Mouse (Mus musculus) CH12.LX (cell line): ENCODE results near the gene Zfp212. TPM values are rescaled to one million over a fixed set of nuclear protein-coding genes. Genes with fewer than 3 reads are reported as not detected.

ENCODE experiments used
- DNase-seq: peaks from one replicate; pipeline ENCODE4 v3.0.0-alpha.2; 2013; ENCODE audit errors: extremely low read depth
- H3K27ac ChIP-seq: 2 replicates; pipeline ENCODE4 v1.5.1; 2012; ENCODE audit warnings: low read depth, mild to moderate bottlenecking, control low read depth, moderate library complexity; ENCODE audit not compliant: insufficient read depth
- H3K27me3 ChIP-seq: replicated peaks from 2 replicates; pipeline ENCODE3; 2012; ENCODE audit warnings: inconsistent platforms
- H3K36me3 ChIP-seq, 2 experiments: replicated peaks in 1 of 2; 2 replicates each; pipeline versions ENCODE3 to v1.6.1; 2012; ENCODE audit warnings: inconsistent platforms in 1 of 2, low read length in 1 of 2, mild to moderate bottlenecking in 1 of 2, mixed read lengths in 1 of 2, moderate library complexity in 1 of 2; ENCODE audit not compliant: control insufficient read depth in 1 of 2, insufficient read depth in 1 of 2
- H3K4me1 ChIP-seq, 2 experiments: 2 replicates each; pipeline ENCODE4 v1.6.1; 2012; ENCODE audit warnings: inconsistent platforms in 1 of 2, moderate library complexity in 1 of 2; ENCODE audit not compliant: insufficient read depth in 2 of 2, control insufficient read depth in 1 of 2
- H3K4me2 ChIP-seq: 2 replicates; pipeline ENCODE4 v1.6.1; 2012; ENCODE audit warnings: low read depth, mild to moderate bottlenecking, control low read depth; ENCODE audit not compliant: poor library complexity, insufficient read depth, severe bottlenecking
- H3K4me3 ChIP-seq, 3 experiments: fragments of 150-350 bp in 1 of 3; sonication (generic) in 1 of 3; replicated peaks in 1 of 3; 2 replicates each; pipeline versions ENCODE3 to v1.5.1; 2011 to 2012; ENCODE audit warnings: low read depth in 2 of 3, low read length in 2 of 3, mild to moderate bottlenecking in 2 of 3, moderate library complexity in 2 of 3, control low read depth in 1 of 3, improper control_type of control experiment in 1 of 3, inconsistent platforms in 1 of 3, mixed read lengths in 1 of 3; ENCODE audit not compliant: poor library complexity in 1 of 3
- H3K79me2 ChIP-seq: replicated peaks from 2 replicates; pipeline ENCODE4 v1.6.1; 2012; ENCODE audit warnings: mild to moderate bottlenecking, moderate library complexity; ENCODE audit not compliant: control insufficient read depth, poor library complexity, insufficient read depth, severe bottlenecking; ENCODE audit errors: extremely low read depth
- H3K9ac ChIP-seq: 2 replicates; pipeline ENCODE4 v1.6.1; 2012; ENCODE audit warnings: low read depth, mild to moderate bottlenecking, control low read depth, moderate library complexity; ENCODE audit not compliant: insufficient read depth
- H3K9me3 ChIP-seq: replicated peaks from 2 replicates; pipeline ENCODE3; 2012; ENCODE audit warnings: low read length, inconsistent platforms, mixed read lengths
- BHLHE40 ChIP-seq: IDR thresholded peaks from 2 replicates; pipeline ENCODE4 v1.6.1; 2011; ENCODE audit warnings: mild to moderate bottlenecking, low read depth, low read length, improper control_type of control experiment
- CHD1 ChIP-seq: IDR thresholded peaks from 2 replicates; pipeline ENCODE4 v1.6.1; 2012; ENCODE audit warnings: low read depth, low read length, improper control_type of control experiment, inconsistent platforms
- CHD2 ChIP-seq: IDR thresholded peaks from 2 replicates; pipeline ENCODE4 v1.6.1; 2011; ENCODE audit warnings: low read length, improper control_type of control experiment
- CTCF ChIP-seq, 2 experiments: IDR thresholded peaks in 1 of 2; conservative IDR thresholded peaks in 1 of 2; 2 replicates each; pipeline ENCODE4 v1.5.1; 2011 to 2012; ENCODE audit warnings: low read depth in 2 of 2, low read length in 2 of 2, improper control_type of control experiment in 1 of 2, inconsistent platforms in 1 of 2, mild to moderate bottlenecking in 1 of 2, moderate library complexity in 1 of 2
- E2F4 ChIP-seq: IDR thresholded peaks from 2 replicates; pipeline ENCODE4 v1.6.1; 2011; ENCODE audit warnings: low read depth, low read length, improper control_type of control experiment; ENCODE audit not compliant: insufficient replicate concordance
- ELF1 ChIP-seq: IDR thresholded peaks from 2 replicates; pipeline ENCODE4 v1.6.1; 2014; ENCODE audit warnings: low read depth, mild to moderate bottlenecking, inconsistent platforms, low read length, improper control_type of control experiment
- EP300 ChIP-seq: IDR thresholded peaks from 2 replicates; pipeline ENCODE4 v1.6.1; 2011; ENCODE audit warnings: low read length, improper control_type of control experiment
- ETS1 ChIP-seq: conservative IDR thresholded peaks from 2 replicates; pipeline ENCODE4 v1.6.1; 2012; ENCODE audit warnings: low read depth, mild to moderate bottlenecking, inconsistent platforms, low read length, improper control_type of control experiment, moderate library complexity
- GABPA ChIP-seq: IDR thresholded peaks from 2 replicates; pipeline ENCODE4 v1.6.1; 2012; ENCODE audit warnings: low read depth, low read length, improper control_type of control experiment, inconsistent platforms; ENCODE audit not compliant: insufficient replicate concordance
- HCFC1 ChIP-seq: IDR thresholded peaks from 2 replicates; pipeline ENCODE4 v1.6.1; 2012; ENCODE audit warnings: low read depth, mild to moderate bottlenecking, inconsistent platforms, low read length, improper control_type of control experiment
- IRF4 ChIP-seq: IDR thresholded peaks from 2 replicates; pipeline ENCODE4 v1.6.1; 2014; ENCODE audit warnings: low read depth, mild to moderate bottlenecking, inconsistent platforms, low read length, improper control_type of control experiment
- JUN ChIP-seq: IDR thresholded peaks from 2 replicates; pipeline ENCODE4 v1.6.1; 2011; ENCODE audit warnings: low read depth, mild to moderate bottlenecking, low read length, improper control_type of control experiment, moderate library complexity; ENCODE audit not compliant: insufficient read depth
- JUND ChIP-seq: conservative IDR thresholded peaks from 2 replicates; pipeline ENCODE4 v1.6.1; 2011; ENCODE audit warnings: low read depth, low read length, improper control_type of control experiment
- KAT2A ChIP-seq: IDR thresholded peaks from 2 replicates; pipeline ENCODE4 v1.6.1; 2012; ENCODE audit warnings: low read length, improper control_type of control experiment, inconsistent platforms; ENCODE audit not compliant: insufficient replicate concordance
- MAFK ChIP-seq: IDR thresholded peaks from 2 replicates; pipeline ENCODE4 v1.6.1; 2011; ENCODE audit warnings: low read length, improper control_type of control experiment; ENCODE audit not compliant: insufficient replicate concordance
- MAX ChIP-seq: IDR thresholded peaks from 2 replicates; pipeline ENCODE4 v1.6.1; 2011; ENCODE audit warnings: low read length, improper control_type of control experiment
- MAZ ChIP-seq: IDR thresholded peaks from 2 replicates; pipeline ENCODE4 v1.6.1; 2012; ENCODE audit warnings: low read depth, mild to moderate bottlenecking, inconsistent platforms, low read length, improper control_type of control experiment, moderate library complexity
- MEF2A ChIP-seq: IDR thresholded peaks from 2 replicates; pipeline ENCODE4 v1.6.1; 2014; ENCODE audit warnings: low read depth, mild to moderate bottlenecking, inconsistent platforms, low read length, improper control_type of control experiment, borderline replicate concordance
- MXI1 ChIP-seq: IDR thresholded peaks from 2 replicates; pipeline ENCODE4 v1.6.1; 2011; ENCODE audit warnings: mild to moderate bottlenecking, low read depth, low read length, improper control_type of control experiment
- MYC ChIP-seq: IDR thresholded peaks from 2 replicates; pipeline ENCODE4 v1.6.1; 2011; ENCODE audit warnings: low read depth, mild to moderate bottlenecking, improper control_type of control experiment, low read length
- NELFE ChIP-seq: IDR thresholded peaks from 2 replicates; pipeline ENCODE4 v1.6.1; 2011; ENCODE audit warnings: low read depth, low read length, improper control_type of control experiment
- NRF1 ChIP-seq: IDR thresholded peaks from 2 replicates; pipeline ENCODE4 v1.6.1; 2014; ENCODE audit warnings: low read depth, mild to moderate bottlenecking, inconsistent platforms, low read length, improper control_type of control experiment, moderate library complexity
- PAX5 ChIP-seq: IDR thresholded peaks from 2 replicates; pipeline ENCODE4 v1.6.1; 2012; ENCODE audit warnings: low read length, inconsistent platforms, mixed read lengths
- POLR2A ChIP-seq: IDR thresholded peaks from 2 replicates; pipeline ENCODE4 v1.6.1; 2011; ENCODE audit warnings: low read depth, mild to moderate bottlenecking, improper control_type of control experiment, low read length
- POLR2AphosphoS2 ChIP-seq: IDR thresholded peaks from 2 replicates; pipeline ENCODE4 v1.6.1; 2011; ENCODE audit warnings: low read depth, low read length, improper control_type of control experiment
- RAD21 ChIP-seq: IDR thresholded peaks from 2 replicates; pipeline ENCODE4 v1.6.1; 2011; ENCODE audit warnings: low read depth, mild to moderate bottlenecking, low read length, improper control_type of control experiment, moderate library complexity
- RCOR1 ChIP-seq: conservative IDR thresholded peaks from 2 replicates; pipeline ENCODE4 v1.6.1; 2012; ENCODE audit warnings: low read depth, mild to moderate bottlenecking, inconsistent platforms, low read length, improper control_type of control experiment
- SIN3A ChIP-seq: IDR thresholded peaks from 2 replicates; pipeline ENCODE4 v1.6.1; 2012; ENCODE audit warnings: low read length, improper control_type of control experiment, inconsistent platforms
- SMC3 ChIP-seq: IDR thresholded peaks from 2 replicates; pipeline ENCODE4 v1.6.1; 2011; ENCODE audit warnings: low read depth, low read length, improper control_type of control experiment
- TBP ChIP-seq: conservative IDR thresholded peaks from 2 replicates; pipeline ENCODE4 v1.6.1; 2011; ENCODE audit warnings: low read depth, low read length, improper control_type of control experiment
- TCF12 ChIP-seq: IDR thresholded peaks from 2 replicates; pipeline ENCODE4 v1.6.1; 2014; ENCODE audit warnings: low read depth, mild to moderate bottlenecking, inconsistent platforms, low read length, improper control_type of control experiment
- UBTF ChIP-seq: IDR thresholded peaks from 2 replicates; pipeline ENCODE4 v1.6.1; 2012; ENCODE audit warnings: low read depth, mild to moderate bottlenecking, inconsistent platforms, low read length, improper control_type of control experiment, moderate library complexity
- USF1 ChIP-seq: IDR thresholded peaks from 2 replicates; pipeline ENCODE4 v1.6.1; 2014; ENCODE audit warnings: low read depth, mild to moderate bottlenecking, inconsistent platforms, low read length, improper control_type of control experiment
- USF2 ChIP-seq: conservative IDR thresholded peaks from 2 replicates; pipeline ENCODE4 v1.6.1; 2011; ENCODE audit warnings: low read depth, low read length, improper control_type of control experiment
- ZC3H11A ChIP-seq: IDR thresholded peaks from 2 replicates; pipeline ENCODE4 v1.6.1; 2012; ENCODE audit warnings: low read depth, mild to moderate bottlenecking, inconsistent platforms, low read length, improper control_type of control experiment
- ZKSCAN1 ChIP-seq: IDR thresholded peaks from 2 replicates; pipeline ENCODE4 v1.6.1; 2012; ENCODE audit warnings: low read depth, inconsistent platforms, low read length, improper control_type of control experiment, borderline replicate concordance
- ZMIZ1 ChIP-seq: IDR thresholded peaks from 2 replicates; pipeline ENCODE4 v1.6.1; 2012; ENCODE audit warnings: low read depth, mild to moderate bottlenecking, inconsistent platforms, low read length, improper control_type of control experiment
- ZNF384 ChIP-seq: IDR thresholded peaks from 2 replicates; pipeline ENCODE4 v1.6.1; 2012; ENCODE audit warnings: low read depth, low read length, improper control_type of control experiment, inconsistent platforms
- dilution Hi-C: fragments of 300-500 bp; cut with MboI; formaldehyde crosslinking; loops from 2 replicates; pipeline ENCODE4 v1.14.3; 2020; ENCODE audit warnings: low sequenced_read_pairs; ENCODE audit not compliant: extremely low pct_unique_long_range_greater_than_20kb, extremely low pct_ligation_motif_present
- in situ Hi-C: fragments of 300-500 bp; cut with MboI; formaldehyde crosslinking; loops from 3 replicates; pipeline ENCODE4 v1.14.3; 2019; ENCODE audit warnings: low sequenced_read_pairs, low pct_ligation_motif_present, low pct_unique_long_range_greater_than_20kb, mixed read lengths
- polyA plus RNA-seq: library from polyadenylated mRNA; unstranded; fragments of >175 nt; gene quantifications from 2 replicates; pipeline ENCODE4 v1.2.1, GENCODE M21; 2012; ENCODE audit warnings: low read depth; ENCODE audit not compliant: insufficient read length
- total RNA-seq, 2 experiments: library from RNA; depleted of rRNA; stranded (reverse); fragments of 300-350 nt in 1 of 2; fragments of >200 nt in 1 of 2; gene quantifications; 2 replicates each; pipeline ENCODE4 v1.2.3; 2012 to 2014

Zfp212 gene
- total and polyA plus RNA-seq, 3 experiments: 5.1 to 12.1 (median 6.3) TPM

DNA sequence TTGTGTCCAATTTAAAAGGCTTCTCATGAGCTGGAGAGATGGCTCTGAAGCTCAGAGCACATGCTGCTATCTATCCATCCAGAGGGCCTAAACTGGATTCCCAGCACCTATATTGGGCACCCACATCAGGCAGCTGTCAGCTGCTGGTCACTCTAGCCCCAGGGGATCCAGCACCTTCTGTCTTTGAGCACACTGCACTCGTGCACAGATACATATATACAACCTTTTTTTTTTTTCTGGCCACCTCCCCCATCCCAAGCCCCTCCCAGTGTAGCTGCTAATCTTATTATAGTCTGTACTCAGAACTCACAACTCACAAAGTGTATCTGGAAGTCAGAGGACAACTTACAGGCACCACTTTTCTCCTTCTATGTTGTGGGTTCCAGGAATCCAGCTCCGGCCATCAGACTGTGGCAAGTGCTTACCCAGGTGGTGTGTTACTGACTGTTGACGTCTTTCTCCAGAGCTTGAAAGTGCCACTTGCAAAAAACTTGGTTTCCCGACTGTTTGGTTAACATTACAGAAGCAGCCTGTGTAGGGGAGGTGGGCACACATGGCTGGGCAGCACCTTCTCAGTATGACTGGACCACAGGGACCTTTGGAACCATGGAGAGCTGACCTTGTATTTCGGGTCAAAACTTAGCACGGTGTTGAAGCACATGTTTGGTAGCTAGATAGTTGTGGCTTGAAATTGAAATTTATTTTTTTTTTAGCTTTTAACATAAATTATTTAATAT is 40.6 kb downstream of the Zfp212 start:
- H3K4me3 ChIP-seq: no peak overlapping the region
- peaks cover 54 to 88% of the 10 kb centered on the region in 2 experiments for H3K36me3 ChIP-seq
- peak; percentile 60 for DNase-seq
- no peak overlapping the region for H3K4me2 ChIP-seq
- H3K79me2 ChIP-seq: no peaks in the 10 kb centered on the region
- dilution Hi-C loops (no loop called here), in situ Hi-C loops (no loop called here)
- no peak overlapping the region for H3K27ac ChIP-seq
- H3K9ac ChIP-seq: no peak overlapping the region
- H3K27me3 ChIP-seq: no peaks in the 10 kb centered on the region
- no peak for TF ChIP-seq ZMIZ1
- TF ChIP-seq E2F4: no peak
- peak; percentile 58 for TF ChIP-seq EP300
- TF ChIP-seq IRF4: peak; percentile 54; the same call in 1 of the 2 replicates
- TF ChIP-seq USF2: no peak
- TF ChIP-seq MAFK: no peak
- no peak for TF ChIP-seq ETS1
- TF ChIP-seq PAX5: no peak
- no peak for TF ChIP-seq UBTF
- no peak for TF ChIP-seq KAT2A
- TF ChIP-seq NRF1: no peak
- peak; percentile 36; the same call in 1 of the 2 replicates for TF ChIP-seq MAX
- no peak for TF ChIP-seq MEF2A
- TF ChIP-seq SMC3: no peak
- no peak for TF ChIP-seq POLR2AphosphoS2
- TF ChIP-seq CHD1: no peak
- TF ChIP-seq BHLHE40: 0 out of 2 replicates have a peak, but pooled peaks have one; percentile 5
- TF ChIP-seq HCFC1: no peak
- no peak for TF ChIP-seq ZC3H11A
- TF ChIP-seq JUND: no peak
- TF ChIP-seq MXI1: no peak
- TF ChIP-seq ELF1: no peak
- no peak for TF ChIP-seq TBP
- no peak for TF ChIP-seq MAZ
- TF ChIP-seq SIN3A: peak; percentile 35; the same call in 1 of the 2 replicates
- TF ChIP-seq CHD2: no peak
- 0 out of 4 replicates have a peak, but pooled peaks of 1 of the 2 experiments have one; percentile 23 for TF ChIP-seq CTCF (conservative IDR thresholded peaks at IDR 0.05 in 1 of 2, IDR thresholded peaks at IDR 0.05 in 1 of 2; ENCODE audit: low read depth in 2 of 2, low read length in 2 of 2)
- no peak for TF ChIP-seq RCOR1
- no peak for TF ChIP-seq GABPA
- no peak for TF ChIP-seq TCF12
- TF ChIP-seq NELFE: no peak
- TF ChIP-seq MYC: no peak
- no peak for TF ChIP-seq USF1
- TF ChIP-seq POLR2A: no peak
- no peak for TF ChIP-seq RAD21
- TF ChIP-seq ZNF384: peak; percentile 63; the same call in 1 of the 2 replicates
- TF ChIP-seq JUN: no peak
- TF ChIP-seq ZKSCAN1: no peak
- H3K4me1 ChIP-seq: peaks cover 2 to 35% of the 10 kb centered on the region in 2 experiments; a peak in 3 of 4 replicates
- no peaks in the 10 kb centered on the region for H3K9me3 ChIP-seq
